Mouse (Mus musculus) limb, embryonic 11.5 days (tissue): ENCODE results near the gene Pde7b. TPM values are rescaled to one million over a fixed set of nuclear protein-coding genes. Genes with fewer than 3 reads are reported as not detected.

Source experiments
- ATAC-seq: fragments of 200-750 bp; cut with Nextera tagmentation; 2 replicates; pipeline ENCODE4 v1.8.0; 2017; ENCODE audit warnings: low read depth; ENCODE audit not compliant: insufficient number of reproducible peaks, low FRiP score, low TSS enrichment
- DNase-seq: peaks from one replicate; pipeline ENCODE4 v3.0.0-alpha.2; 2015; ENCODE audit warnings: low spot score
- H3K27ac ChIP-seq: fragments of 300-500 bp; sonication (generic); replicated peaks from 2 replicates; pipeline ENCODE4 v1.5.1; 2014; ENCODE audit warnings: low read depth, mild to moderate bottlenecking, low read length
- H3K27me3 ChIP-seq: fragments of 300-500 bp; sonication (generic); 2 replicates; pipeline ENCODE4 v1.6.1; 2014; ENCODE audit warnings: mild to moderate bottlenecking, low read length, mixed read lengths; ENCODE audit not compliant: control insufficient read depth, insufficient read depth
- H3K36me3 ChIP-seq: fragments of 300-500 bp; sonication (generic); 2 replicates; pipeline ENCODE4 v1.6.1; 2014; ENCODE audit warnings: mild to moderate bottlenecking, low read length, moderate library complexity, mixed read lengths; ENCODE audit not compliant: control insufficient read depth, insufficient read depth
- H3K4me1 ChIP-seq: fragments of 300-500 bp; sonication (generic); 2 replicates; pipeline ENCODE4 v1.6.1; 2014; ENCODE audit warnings: low read length, mixed read lengths; ENCODE audit not compliant: control insufficient read depth, insufficient read depth
- H3K4me2 ChIP-seq: fragments of 300-500 bp; sonication (generic); 2 replicates; pipeline ENCODE4 v1.6.1; 2014; ENCODE audit warnings: low read depth, mild to moderate bottlenecking, moderate library complexity; ENCODE audit not compliant: severe bottlenecking
- H3K4me3 ChIP-seq: fragments of 300-500 bp; sonication (generic); 2 replicates; pipeline ENCODE4 v1.5.1; 2014; ENCODE audit warnings: low read depth, low read length
- H3K9ac ChIP-seq: fragments of 300-500 bp; sonication (generic); 2 replicates; pipeline ENCODE4 v1.6.1; 2014; ENCODE audit warnings: mild to moderate bottlenecking, low read length
- H3K9me3 ChIP-seq: fragments of 300-500 bp; sonication (generic); 2 replicates; pipeline ENCODE4 v1.6.1; 2016; ENCODE audit warnings: low read length; ENCODE audit not compliant: control insufficient read depth
- WGBS: fragments of 180-500 bp; shearing (Covaris S2); extraction: QIAGEN DNeasy Blood & Tissue Kit; methylation state at CpG from one replicate; pipeline ENCODE4 v1.1.7; 2014; 5-methylcytosine and 5-hydroxymethylcytosine counted together
- polyA plus RNA-seq: library from polyadenylated mRNA; unstranded; fragments of >200 nt; fragmentation: Nextera tagmentation; extraction: Ambion mirVana; gene quantifications from 2 replicates; pipeline ENCODE4 v1.2.1, GENCODE M21; 2014

Pde7b gene
- polyA plus RNA-seq, 1 experiment from 2014 or later: 2.3 TPM

DNA sequence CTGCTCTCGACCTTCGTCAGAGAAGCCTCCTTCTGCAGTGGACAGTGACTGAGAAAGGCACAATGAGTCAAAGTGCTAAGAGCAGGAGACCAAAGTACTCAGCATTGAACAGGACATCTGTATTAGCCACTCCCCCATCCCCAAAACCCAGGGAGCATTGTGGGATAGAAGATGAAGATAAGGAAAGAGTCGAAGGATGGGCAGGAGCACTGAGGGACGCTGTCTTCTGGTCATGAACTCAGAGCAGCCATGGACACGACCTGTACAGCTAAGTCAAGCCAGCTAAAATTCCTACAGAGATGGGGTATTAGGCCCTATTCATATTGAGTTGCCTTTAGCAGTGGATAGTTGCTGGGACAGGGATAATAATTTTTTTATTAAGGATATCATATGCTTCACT lies 321.9 kb downstream of the Pde7b start:
- ATAC-seq (no peak), DNase-seq (no peak)
- H3K9ac ChIP-seq: no peak overlapping the region
- H3K9me3 ChIP-seq: no peaks in the 10 kb centered on the region
- 87% methylated on average over 5 of the region's 5 CpGs for WGBS
- no peaks in the 10 kb centered on the region for H3K36me3 ChIP-seq
- H3K4me1 ChIP-seq: no peaks in the 10 kb centered on the region
- no peaks in the 10 kb centered on the region for H3K27me3 ChIP-seq
- H3K4me2 ChIP-seq: no peak overlapping the region
- H3K4me3 ChIP-seq: no peak overlapping the region
- H3K27ac ChIP-seq: no peak overlapping the region

DNA sequence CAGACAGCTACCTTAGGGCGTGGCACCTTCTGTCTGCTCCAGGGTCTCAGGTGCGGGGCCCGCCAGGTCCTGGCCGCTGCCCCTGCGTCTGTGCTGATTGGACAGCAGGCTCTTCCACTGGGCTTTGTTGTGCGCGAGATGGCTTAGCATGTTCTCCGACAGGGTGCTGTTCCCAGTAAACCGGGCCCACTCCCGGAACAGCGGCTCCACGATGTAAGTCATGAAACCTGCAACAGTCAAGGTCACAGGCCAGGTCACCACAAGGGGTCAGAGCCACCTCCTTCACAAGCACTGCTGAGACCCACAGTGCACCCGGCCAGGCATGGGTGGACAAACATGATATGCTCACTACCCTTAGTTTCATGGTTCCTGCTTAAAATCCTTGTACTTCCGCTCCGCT lies 324.5 kb downstream of the Pde7b start:
- Histone ChIP-seq H3K27me3 (no peaks in the 10 kb centered on the region), H3K9me3 (no peaks in the 10 kb centered on the region), H3K36me3 (no peaks in the 10 kb centered on the region), H3K4me2 (no peak overlapping the region), H3K4me1 (no peaks in the 10 kb centered on the region), H3K4me3 (no peak overlapping the region), H3K9ac (no peak overlapping the region), H3K27ac (no peak overlapping the region)
- DNase-seq (peak; percentile 24), ATAC-seq (no peak)
- WGBS: 64% methylated on average over 15 of the region's 15 CpGs

DNA sequence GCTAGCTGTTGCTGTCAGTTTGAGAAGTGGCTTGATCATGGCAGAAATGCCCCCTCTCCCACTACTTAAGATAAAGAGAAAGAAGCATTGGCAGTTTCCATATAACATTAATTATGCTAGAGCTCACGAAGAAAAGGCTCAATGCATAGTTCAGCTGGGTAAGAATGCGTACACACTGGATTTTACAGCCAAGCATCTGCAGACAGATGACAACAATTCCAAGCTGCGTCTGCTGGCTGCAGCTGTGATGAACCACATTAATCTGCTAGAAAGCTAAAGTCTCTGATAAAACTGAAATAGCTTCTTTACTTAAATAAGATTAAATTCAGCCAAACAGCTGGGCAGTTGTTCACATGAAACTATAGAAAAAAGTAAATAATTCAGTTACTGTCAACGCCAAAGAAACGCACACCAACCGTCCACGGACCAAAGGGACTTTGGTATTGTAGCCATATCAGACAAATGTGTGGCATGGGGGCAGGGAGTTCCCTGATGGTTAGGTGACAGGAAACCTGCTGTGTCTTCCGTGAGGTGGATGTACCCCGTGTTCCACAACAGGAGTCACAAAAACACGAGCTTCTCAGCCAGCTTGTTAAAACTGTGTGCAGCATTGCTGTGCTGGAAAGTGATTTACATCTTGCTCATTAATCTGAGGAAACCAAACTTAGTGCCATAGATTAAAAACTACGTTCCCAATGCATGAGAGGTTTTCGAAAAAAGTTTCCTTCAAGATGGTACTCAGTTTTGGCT lies 326.1 kb downstream of the Pde7b start:
- H3K4me2 ChIP-seq: no peak overlapping the region
- H3K27me3 ChIP-seq: no peaks in the 10 kb centered on the region
- H3K4me1 ChIP-seq: no peaks in the 10 kb centered on the region
- no peaks in the 10 kb centered on the region for H3K9me3 ChIP-seq
- DNase-seq: no peak
- no peak for ATAC-seq
- no peak overlapping the region for H3K27ac ChIP-seq
- 68% methylated on average over 12 of the region's 12 CpGs for WGBS
- no peak overlapping the region for H3K9ac ChIP-seq
- no peak overlapping the region for H3K4me3 ChIP-seq
- H3K36me3 ChIP-seq: no peaks in the 10 kb centered on the region

DNA sequence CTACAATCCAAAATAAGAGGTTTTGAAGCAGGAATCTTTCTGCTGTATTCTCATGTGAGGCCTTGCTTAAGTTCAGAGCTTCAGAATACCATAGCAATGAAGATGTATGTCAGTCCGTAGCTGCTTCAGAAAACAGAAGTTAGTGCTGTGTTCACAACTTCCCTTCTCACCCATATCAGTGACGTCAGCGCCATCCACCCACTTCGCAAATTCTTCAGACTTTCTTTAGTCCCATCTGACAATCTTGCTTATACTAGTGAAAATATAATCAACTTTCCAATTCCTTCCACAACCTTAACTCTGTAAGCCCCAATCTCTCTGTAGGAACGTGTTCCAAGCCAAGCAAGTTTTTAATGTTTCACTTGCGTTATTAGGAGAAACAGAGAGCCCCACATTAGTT lies 326.7 kb downstream of the Pde7b start:
- Histone ChIP-seq H3K27ac (no peak overlapping the region), H3K27me3 (no peaks in the 10 kb centered on the region), H3K4me1 (no peaks in the 10 kb centered on the region), H3K4me2 (no peak overlapping the region), H3K36me3 (no peaks in the 10 kb centered on the region), H3K9ac (no peak overlapping the region), H3K4me3 (no peak overlapping the region), H3K9me3 (no peaks in the 10 kb centered on the region)
- no peak for ATAC-seq
- WGBS: 89% methylated on average over 6 of the region's 6 CpGs
- no peak for DNase-seq

DNA sequence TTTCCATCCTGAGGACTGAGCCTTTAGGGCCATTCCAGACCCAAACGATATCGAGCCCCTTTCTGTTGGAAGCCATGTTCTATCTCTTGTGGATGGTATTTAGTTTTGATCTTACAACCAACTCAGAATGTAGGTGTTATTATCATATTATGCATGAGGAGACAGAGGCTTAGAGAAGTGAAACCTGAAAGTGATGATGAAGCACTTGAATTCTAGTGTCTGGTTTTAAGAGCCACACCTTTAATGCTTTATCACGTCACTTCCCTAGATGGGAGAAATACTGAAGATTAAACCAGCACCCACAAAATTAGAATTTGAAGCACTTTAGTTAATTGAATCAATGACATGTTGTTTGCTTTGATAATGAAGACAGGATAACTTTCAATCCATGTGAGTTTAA lies 329.1 kb downstream of the Pde7b start:
- Histone ChIP-seq H3K9me3 (no peaks in the 10 kb centered on the region), H3K27ac (no peak overlapping the region), H3K27me3 (no peaks in the 10 kb centered on the region), H3K36me3 (no peaks in the 10 kb centered on the region), H3K9ac (no peak overlapping the region), H3K4me3 (no peak overlapping the region), H3K4me2 (no peak overlapping the region), H3K4me1 (no peaks in the 10 kb centered on the region)
- ATAC-seq (no peak), DNase-seq (no peak)
- 94% methylated on average over 3 of the region's 3 CpGs for WGBS

DNA sequence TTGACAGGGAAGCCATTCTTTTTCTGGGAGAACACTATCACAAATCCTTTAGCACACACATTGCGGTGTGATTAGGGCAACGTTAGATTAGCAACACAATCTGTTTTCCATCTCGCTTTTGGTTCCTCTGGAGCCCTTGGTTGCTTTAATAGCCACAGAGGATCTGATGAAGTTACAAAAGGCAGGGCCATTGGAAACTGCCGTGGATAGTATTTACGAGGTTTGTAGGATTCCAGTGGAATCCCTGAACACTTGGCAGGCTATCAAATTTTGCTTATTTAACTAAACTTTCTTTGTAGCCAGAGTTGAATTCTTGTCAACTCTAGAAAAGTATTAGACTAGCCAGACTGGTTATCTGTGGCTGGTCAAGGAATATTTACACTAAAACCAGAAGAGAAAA lies 330.1 kb downstream of the Pde7b start:
- H3K36me3 ChIP-seq: no peaks in the 10 kb centered on the region
- no peak overlapping the region for H3K4me3 ChIP-seq
- no peaks in the 10 kb centered on the region for H3K27me3 ChIP-seq
- H3K4me2 ChIP-seq: no peak overlapping the region
- no peak overlapping the region for H3K9ac ChIP-seq
- H3K27ac ChIP-seq: no peak overlapping the region
- H3K4me1 ChIP-seq: no peaks in the 10 kb centered on the region
- DNase-seq: no peak
- no peaks in the 10 kb centered on the region for H3K9me3 ChIP-seq
- 65% methylated on average over 5 of the region's 5 CpGs for WGBS
- no peak for ATAC-seq

DNA sequence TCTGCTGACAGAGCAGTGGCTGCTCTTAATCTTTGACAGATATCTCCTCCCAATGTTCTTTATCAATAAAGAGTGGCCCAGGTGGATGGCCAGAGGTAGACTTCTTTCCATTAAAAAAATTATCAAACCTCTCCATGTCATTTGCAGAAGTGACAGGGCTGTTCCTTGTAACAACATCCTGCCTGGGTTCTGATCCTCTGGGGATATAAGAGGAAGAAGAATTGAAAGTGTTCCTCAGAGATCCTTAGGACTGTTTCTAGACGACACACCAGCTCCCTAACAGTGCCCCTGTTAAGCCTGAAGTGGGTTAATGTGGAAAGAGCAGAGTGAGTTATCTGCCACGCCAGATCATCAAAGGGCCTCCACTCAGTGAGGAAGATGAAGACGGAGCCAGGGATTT lies 334.3 kb downstream of the Pde7b start:
- H3K9ac ChIP-seq: no peak overlapping the region
- no peaks in the 10 kb centered on the region for H3K9me3 ChIP-seq
- H3K27me3 ChIP-seq: no peaks in the 10 kb centered on the region
- H3K36me3 ChIP-seq: no peaks in the 10 kb centered on the region
- H3K4me3 ChIP-seq: no peak overlapping the region
- 64% methylated on average over 3 of the region's 3 CpGs for WGBS
- no peak for ATAC-seq
- no peak overlapping the region for H3K27ac ChIP-seq
- DNase-seq: no peak
- H3K4me1 ChIP-seq: no peaks in the 10 kb centered on the region
- H3K4me2 ChIP-seq: no peak overlapping the region

DNA sequence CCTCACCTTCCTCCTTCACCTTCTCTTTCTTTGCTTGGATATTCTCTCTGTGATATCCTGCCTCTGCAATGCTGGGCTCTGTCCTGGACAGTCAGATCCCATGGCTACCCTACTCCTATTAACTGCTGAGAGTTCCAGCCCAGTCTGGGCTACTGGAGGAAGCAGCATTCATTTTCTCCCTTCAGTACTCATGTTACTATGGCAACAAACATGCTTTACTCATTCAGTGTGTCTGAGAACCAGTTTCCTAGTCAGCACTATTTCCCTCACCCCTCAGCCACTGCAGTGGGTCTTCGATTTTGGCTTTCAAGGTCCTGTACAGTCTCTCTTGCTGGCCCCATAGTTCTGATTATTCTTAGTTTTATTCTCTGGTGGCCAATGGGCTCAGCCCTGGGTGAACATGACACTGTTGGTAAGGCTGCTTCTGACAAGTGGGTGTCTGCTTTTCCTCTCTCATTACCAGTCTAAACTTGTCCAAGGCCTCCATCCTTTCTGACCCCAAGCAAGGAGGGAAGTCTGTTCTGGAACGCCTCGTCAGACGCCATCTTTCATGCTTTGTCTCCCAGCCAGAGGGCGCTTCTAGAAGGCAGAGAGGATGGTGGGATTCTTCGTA lies 342.0 kb downstream of the Pde7b start:
- peaks cover 4% of the 10 kb centered on the region; the same call in 1 of the 2 replicates for H3K4me1 ChIP-seq
- 80% methylated on average over 6 of the region's 6 CpGs for WGBS

More for the DNA sequence above, 342.0 kb downstream of the Pde7b start:
- ATAC-seq: no peak
- Histone ChIP-seq H3K36me3 (no peaks in the 10 kb centered on the region), H3K27me3 (no peaks in the 10 kb centered on the region), H3K4me3 (no peak overlapping the region), H3K9ac (no peak overlapping the region), H3K27ac (no peak overlapping the region), H3K9me3 (no peaks in the 10 kb centered on the region), H3K4me2 (no peak overlapping the region)
- no peak for DNase-seq
